Mouse (Mus musculus) hindbrain, embryonic 12.5 days (tissue): ENCODE measurements around the gene Ddx39. TPM values are rescaled to one million over a fixed set of nuclear protein-coding genes. Genes with fewer than 3 reads are reported as not detected.

ENCODE experiments used
- microRNA-seq: library from miRNA; unstranded; fragments of <30 nt; microRNA quantifications from one replicate; pipeline ENCODE4, GENCODE M21; 2017
- polyA plus RNA-seq: library from polyadenylated mRNA; unstranded; fragments of >200 nt; fragmentation: Nextera tagmentation; extraction: Ambion mirVana; gene quantifications from 2 replicates; pipeline ENCODE4 v1.2.1, GENCODE M21; 2016

The Ddx39 gene
- polyA plus RNA-seq, 1 experiment from 2014 or later, result 135 TPM

Small RNA genes within 50 kb of the gene (microRNA-seq; reads per million reads assigned to microRNA genes)
- not detected for gene Mir1668

Other genes starting within 250 kb of the Ddx39 start
- 0.09 and 0.10 TPM in 2 replicates for gene Olfr370, start 179.4 kb upstream of the Ddx39 start, polyA plus RNA-seq
- gene Ndufb7, start 148.5 kb upstream of the Ddx39 start, polyA plus RNA-seq, result 307 and 342 TPM in 2 replicates
- gene Tecr, start 107.2 kb upstream of the Ddx39 start, polyA plus RNA-seq, result 646 and 653 TPM in 2 replicates
- gene Dnajb1, start 107.0 kb upstream of the Ddx39 start, polyA plus RNA-seq, result 57.1 and 62.8 TPM in 2 replicates
- 188 and 193 TPM in 2 replicates for gene Gipc1, start 62.5 kb upstream of the Ddx39 start, polyA plus RNA-seq
- gene Ptger1, start 48.5 kb upstream of the Ddx39 start, polyA plus RNA-seq, result 0.70 and 0.93 TPM in 2 replicates
- gene Pkn1, start 16.0 kb upstream of the Ddx39 start, polyA plus RNA-seq, result 34.6 and 38.3 TPM in 2 replicates
- gene Adgre5, start 26.1 kb downstream of the Ddx39 start, polyA plus RNA-seq, result 18.9 and 19.8 TPM in 2 replicates
- gene Adgrl1, start 184.9 kb downstream of the Ddx39 start, polyA plus RNA-seq, result 38.7 and 41.5 TPM in 2 replicates
- gene Gm10644, start 240.0 kb downstream of the Ddx39 start, polyA plus RNA-seq, result 1.0 and 1.1 TPM in 2 replicates
- 37.6 and 40.9 TPM in 2 replicates for gene Asf1b, start 240.3 kb downstream of the Ddx39 start, polyA plus RNA-seq